Mouse (Mus musculus): Measurements from ENCODE around the gene Apbb2. TPM values are rescaled to one million over a fixed set of nuclear protein-coding genes. Genes with fewer than 3 reads are reported as not detected.

Gene Apbb2
- polyA plus RNA-seq, 1 experiment: 27.7 TPM

- Histone ChIP-seq H3K4me3 (ENCODE audit: insufficient read depth, low read depth, low read length) (no peak overlapping the region), H3K36me3 (ENCODE audit: control insufficient read depth, insufficient read depth, low read length) (no peaks in the 10 kb centered on the region), H3K27me3 (replicated peaks; ENCODE audit: control insufficient read depth, insufficient read depth, low read length) (no peaks in the 10 kb centered on the region), H3K4me1 (ENCODE audit: control insufficient read depth, insufficient read depth, low read length) (peaks cover 32% of the 10 kb centered on the region), H3K27ac (ENCODE audit: insufficient read depth, low read depth, low read length) (peak overlapping the region; percentile 64)
- TF ChIP-seq POLR2A (IDR thresholded peaks at IDR 0.05; ENCODE audit: low read depth, low read length) (no peak), CTCF (conservative IDR thresholded peaks at IDR 0.05; ENCODE audit: insufficient read depth, insufficient read length, low read depth, low read length) (no peak)
- WGBS: 66% methylated on average over 4 of the region's 4 CpGs
- DNase-seq: no peak
These were observed 14.2 kb downstream of the Apbb2 start for GRCm38 (mm10) chr5:66604423-66604822.

GRCm38 (mm10) chr5:66603746-66604145, 14.8 kb downstream of the Apbb2 start:
- TF ChIP-seq CTCF (conservative IDR thresholded peaks at IDR 0.05; ENCODE audit: insufficient read depth, insufficient read length, low read depth, low read length) (0 out of 2 replicates have a peak, but pooled peaks have one; percentile 9), POLR2A (IDR thresholded peaks at IDR 0.05; ENCODE audit: low read depth, low read length) (no peak)
- peak overlapping the region; percentile 64 for H3K27ac ChIP-seq (ENCODE audit: insufficient read depth, low read depth, low read length)
- 28% methylated on average over 8 of the region's 8 CpGs for WGBS
- H3K27me3 ChIP-seq (replicated peaks; ENCODE audit: control insufficient read depth, insufficient read depth, low read length): no peaks in the 10 kb centered on the region
- peak; percentile 85 for DNase-seq
- H3K36me3 ChIP-seq (ENCODE audit: control insufficient read depth, insufficient read depth, low read length): no peaks in the 10 kb centered on the region
- H3K4me1 ChIP-seq (ENCODE audit: control insufficient read depth, insufficient read depth, low read length): peaks cover 31% of the 10 kb centered on the region
- H3K4me3 ChIP-seq (ENCODE audit: insufficient read depth, low read depth, low read length): no peak overlapping the region

- no peak for TF ChIP-seq POLR2A (IDR thresholded peaks at IDR 0.05; ENCODE audit: low read depth, low read length)
- no peak for TF ChIP-seq CTCF (conservative IDR thresholded peaks at IDR 0.05; ENCODE audit: insufficient read depth, insufficient read length, low read depth, low read length)
- peak; percentile 78 for DNase-seq
- no peaks in the 10 kb centered on the region for H3K27me3 ChIP-seq (replicated peaks; ENCODE audit: control insufficient read depth, insufficient read depth, low read length)
- peaks cover 31% of the 10 kb centered on the region for H3K4me1 ChIP-seq (ENCODE audit: control insufficient read depth, insufficient read depth, low read length)
- WGBS: 42% methylated on average over 7 of the region's 7 CpGs
- no peak overlapping the region for H3K4me3 ChIP-seq (ENCODE audit: insufficient read depth, low read depth, low read length)
- H3K36me3 ChIP-seq (ENCODE audit: control insufficient read depth, insufficient read depth, low read length): no peaks in the 10 kb centered on the region
- peak overlapping the region; percentile 51 for H3K27ac ChIP-seq (ENCODE audit: insufficient read depth, low read depth, low read length)
These were observed 15.4 kb downstream of the Apbb2 start for GRCm38 (mm10) chr5:66603223-66603622.

GRCm38 (mm10) chr5:66602287-66602820, 16.2 kb downstream of the Apbb2 start:
- WGBS: 37% methylated on average over 9 of the region's 9 CpGs
- peak overlapping the region; percentile 18; the same call in 1 of the 2 replicates for H3K27ac ChIP-seq (ENCODE audit: insufficient read depth, low read depth, low read length)
- H3K27me3 ChIP-seq (replicated peaks; ENCODE audit: control insufficient read depth, insufficient read depth, low read length): no peaks in the 10 kb centered on the region
- H3K4me3 ChIP-seq (ENCODE audit: insufficient read depth, low read depth, low read length): no peak overlapping the region
- peaks cover 29% of the 10 kb centered on the region for H3K4me1 ChIP-seq (ENCODE audit: control insufficient read depth, insufficient read depth, low read length)
- DNase-seq: peak; percentile 40
- TF ChIP-seq CTCF (conservative IDR thresholded peaks at IDR 0.05; ENCODE audit: insufficient read depth, insufficient read length, low read depth, low read length): no peak
- TF ChIP-seq POLR2A (IDR thresholded peaks at IDR 0.05; ENCODE audit: low read depth, low read length): no peak
- no peaks in the 10 kb centered on the region for H3K36me3 ChIP-seq (ENCODE audit: control insufficient read depth, insufficient read depth, low read length)

- peaks cover 27% of the 10 kb centered on the region for H3K4me1 ChIP-seq (ENCODE audit: control insufficient read depth, insufficient read depth, low read length)
- no peaks in the 10 kb centered on the region for H3K27me3 ChIP-seq (replicated peaks; ENCODE audit: control insufficient read depth, insufficient read depth, low read length)
- DNase-seq: peak; percentile 69
- TF ChIP-seq POLR2A (IDR thresholded peaks at IDR 0.05; ENCODE audit: low read depth, low read length): no peak
- no peak for TF ChIP-seq CTCF (conservative IDR thresholded peaks at IDR 0.05; ENCODE audit: insufficient read depth, insufficient read length, low read depth, low read length)
- WGBS: 31% methylated on average over 8 of the region's 8 CpGs
- H3K36me3 ChIP-seq (ENCODE audit: control insufficient read depth, insufficient read depth, low read length): no peaks in the 10 kb centered on the region
- no peak overlapping the region for H3K4me3 ChIP-seq (ENCODE audit: insufficient read depth, low read depth, low read length)
- peak overlapping the region; percentile 60 for H3K27ac ChIP-seq (ENCODE audit: insufficient read depth, low read depth, low read length)
These were observed 18.2 kb downstream of the Apbb2 start for GRCm38 (mm10) chr5:66600415-66600814.

GRCm38 (mm10) chr5:66599888-66600287, 18.7 kb downstream of the Apbb2 start:
- H3K27ac ChIP-seq (ENCODE audit: insufficient read depth, low read depth, low read length): no peak overlapping the region
- no peak overlapping the region for H3K4me3 ChIP-seq (ENCODE audit: insufficient read depth, low read depth, low read length)
- peaks cover 26% of the 10 kb centered on the region for H3K4me1 ChIP-seq (ENCODE audit: control insufficient read depth, insufficient read depth, low read length)
- no peak for TF ChIP-seq POLR2A (IDR thresholded peaks at IDR 0.05; ENCODE audit: low read depth, low read length)
- no peak for TF ChIP-seq CTCF (conservative IDR thresholded peaks at IDR 0.05; ENCODE audit: insufficient read depth, insufficient read length, low read depth, low read length)
- no peaks in the 10 kb centered on the region for H3K36me3 ChIP-seq (ENCODE audit: control insufficient read depth, insufficient read depth, low read length)
- H3K27me3 ChIP-seq (replicated peaks; ENCODE audit: control insufficient read depth, insufficient read depth, low read length): no peaks in the 10 kb centered on the region
- WGBS: 61% methylated on average over 9 of the region's 9 CpGs
- no peak for DNase-seq

- TF ChIP-seq POLR2A (IDR thresholded peaks at IDR 0.05; ENCODE audit: low read depth, low read length): no peak
- no peak for TF ChIP-seq CTCF (conservative IDR thresholded peaks at IDR 0.05; ENCODE audit: insufficient read depth, insufficient read length, low read depth, low read length)
- Histone ChIP-seq H3K27me3 (replicated peaks; ENCODE audit: control insufficient read depth, insufficient read depth, low read length) (no peaks in the 10 kb centered on the region), H3K4me1 (ENCODE audit: control insufficient read depth, insufficient read depth, low read length) (peaks cover 22% of the 10 kb centered on the region), H3K4me3 (ENCODE audit: insufficient read depth, low read depth, low read length) (no peak overlapping the region), H3K36me3 (ENCODE audit: control insufficient read depth, insufficient read depth, low read length) (no peaks in the 10 kb centered on the region), H3K27ac (ENCODE audit: insufficient read depth, low read depth, low read length) (no peak overlapping the region)
- WGBS: 62% methylated on average over 3 of the region's 3 CpGs
- no peak for DNase-seq
These were observed 22.3 kb downstream of the Apbb2 start for GRCm38 (mm10) chr5:66596296-66596695.

Measured in kidney, adult 2 months (tissue).